Mouse (Mus musculus) embryonic facial prominence, embryonic 15.5 days (tissue): ENCODE results near the gene Abraxas2. TPM values are rescaled to one million over a fixed set of nuclear protein-coding genes. Genes with fewer than 3 reads are reported as not detected.

Experiments
- ATAC-seq: fragments of 200-750 bp; cut with Nextera tagmentation; 2 replicates; pipeline ENCODE4 v1.8.0; 2017; ENCODE audit warnings: low read depth, moderate TSS enrichment; ENCODE audit not compliant: insufficient number of reproducible peaks, low FRiP score, low TSS enrichment
- H3K27ac ChIP-seq: fragments of 300-500 bp; sonication (generic); replicated peaks from 2 replicates; pipeline ENCODE4 v1.5.1; 2015; ENCODE audit warnings: mild to moderate bottlenecking, inconsistent platforms
- H3K27me3 ChIP-seq: fragments of 300-500 bp; sonication (generic); 2 replicates; pipeline ENCODE4 v1.6.1; 2015; ENCODE audit warnings: inconsistent platforms
- H3K36me3 ChIP-seq: fragments of 300-500 bp; sonication (generic); 2 replicates; pipeline ENCODE4 v1.6.1; 2015; ENCODE audit warnings: mild to moderate bottlenecking, inconsistent platforms
- H3K4me1 ChIP-seq: fragments of 300-500 bp; sonication (generic); 2 replicates; pipeline ENCODE4 v1.6.1; 2015; ENCODE audit warnings: inconsistent platforms
- H3K4me2 ChIP-seq: fragments of 300-500 bp; sonication (generic); replicated peaks from 2 replicates; pipeline ENCODE4 v1.6.1; 2015; ENCODE audit warnings: mild to moderate bottlenecking, inconsistent platforms
- H3K4me3 ChIP-seq: fragments of 300-500 bp; sonication (generic); replicated peaks from 2 replicates; pipeline ENCODE4 v1.5.1; 2015; ENCODE audit warnings: mild to moderate bottlenecking, inconsistent platforms
- H3K9ac ChIP-seq: fragments of 300-500 bp; sonication (generic); 2 replicates; pipeline ENCODE4 v1.6.1; 2015; ENCODE audit warnings: inconsistent platforms
- H3K9me3 ChIP-seq: fragments of 300-500 bp; sonication (generic); replicated peaks from 2 replicates; pipeline ENCODE4 v1.6.1; 2016; ENCODE audit warnings: inconsistent platforms
- WGBS: fragments of 180-500 bp; shearing (Covaris S2); methylation state at CpG from one replicate; pipeline ENCODE4 v1.1.7; 2015; 5-methylcytosine and 5-hydroxymethylcytosine counted together
- polyA plus RNA-seq: library from polyadenylated mRNA; unstranded; fragments of >200 nt; fragmentation: Nextera tagmentation; extraction: Ambion mirVana; gene quantifications from 2 replicates; pipeline ENCODE4 v1.2.1, GENCODE M21; 2015

The Abraxas2 gene
- polyA plus RNA-seq, 1 experiment from 2014 or later, result 33.9 TPM

GRCm38 (mm10) chr7:132921971-132922370, 62.9 kb downstream of the Abraxas2 start:
- no peak for ATAC-seq
- 40% methylated on average over 3 of the region's 3 CpGs for WGBS

GRCm38 (mm10) chr7:132925227-132925626, 66.2 kb downstream of the Abraxas2 start:
- 70% methylated on average over 2 of the region's 2 CpGs for WGBS
- ATAC-seq, result no peak

More at GRCm38 (mm10) chr7:132921971-132922370, 62.9 kb downstream of the Abraxas2 start:
- Histone ChIP-seq H3K9ac (no peak overlapping the region), H3K4me2 (no peak overlapping the region), H3K4me1 (no peaks in the 10 kb centered on the region), H3K4me3 (no peak overlapping the region), H3K27ac (no peak overlapping the region), H3K36me3 (no peaks in the 10 kb centered on the region), H3K9me3 (no peaks in the 10 kb centered on the region; the same call in 1 of the 2 replicates), H3K27me3 (no peaks in the 10 kb centered on the region)

GRCm38 (mm10) chr7:132927201-132927600, 68.2 kb downstream of the Abraxas2 start:
- H3K9me3 ChIP-seq, result no peaks in the 10 kb centered on the region
- H3K27ac ChIP-seq, result no peak overlapping the region
- no peak overlapping the region for H3K9ac ChIP-seq
- H3K4me3 ChIP-seq, result no peak overlapping the region
- no peaks in the 10 kb centered on the region for H3K27me3 ChIP-seq
- ATAC-seq, result no peak
- 59% methylated on average over 3 of the region's 3 CpGs for WGBS
- peaks cover 5% of the 10 kb centered on the region for H3K4me1 ChIP-seq
- no peaks in the 10 kb centered on the region for H3K36me3 ChIP-seq
- H3K4me2 ChIP-seq, result no peak overlapping the region

More at GRCm38 (mm10) chr7:132925227-132925626, 66.2 kb downstream of the Abraxas2 start:
- no peak overlapping the region for H3K4me3 ChIP-seq
- no peak overlapping the region for H3K4me2 ChIP-seq
- no peaks in the 10 kb centered on the region for H3K36me3 ChIP-seq
- no peaks in the 10 kb centered on the region for H3K9me3 ChIP-seq
- H3K9ac ChIP-seq, result no peak overlapping the region
- H3K27me3 ChIP-seq, result no peaks in the 10 kb centered on the region
- H3K27ac ChIP-seq, result no peak overlapping the region
- H3K4me1 ChIP-seq, result peaks cover 3% of the 10 kb centered on the region; the same call in 1 of the 2 replicates

GRCm38 (mm10) chr7:132930055-132930454, 71.0 kb downstream of the Abraxas2 start:
- ATAC-seq, result no peak

GRCm38 (mm10) chr7:132930850-132931559, 72.0 kb downstream of the Abraxas2 start, which contains the start of gene Zranb1:
Gene Zranb1, plus strand, starts transcription at chr7:132931142.
- Histone ChIP-seq H3K9me3 (no peaks in the 10 kb centered on the region), H3K4me1 (peaks cover 13% of the 10 kb centered on the region), H3K4me2 (peak within 1 kb of the TSS; percentile 59), H3K27ac (peak within 1 kb of the TSS; percentile 97), H3K27me3 (no peaks in the 10 kb centered on the region), H3K36me3 (no peaks in the 10 kb centered on the region), H3K9ac (peak within 1 kb of the TSS; percentile 96), H3K4me3 (peak within 1 kb of the TSS; percentile 92)
- ATAC-seq, result peak; percentile 99
- under 1% methylated on average over 83 of the region's 93 CpGs for WGBS

More at GRCm38 (mm10) chr7:132930055-132930454, 71.0 kb downstream of the Abraxas2 start:
- Histone ChIP-seq H3K9me3 (no peaks in the 10 kb centered on the region), H3K4me3 (peak overlapping the region; percentile 92), H3K4me2 (peak overlapping the region; percentile 59), H3K36me3 (no peaks in the 10 kb centered on the region), H3K9ac (peak overlapping the region; percentile 96; the same call in 1 of the 2 replicates), H3K27me3 (no peaks in the 10 kb centered on the region), H3K27ac (no peak overlapping the region), H3K4me1 (peaks cover 13% of the 10 kb centered on the region)
- 86% methylated on average over 5 of the region's 5 CpGs for WGBS

- WGBS, result under 1% methylated on average over 54 of the region's 55 CpGs
- ATAC-seq, result no peak; the same call in 1 of the 2 replicates
Measured at GRCm38 (mm10) chr7:132931560-132932351, 72.7 kb downstream of the Abraxas2 start.

GRCm38 (mm10) chr7:132933331-132933730, 74.3 kb downstream of the Abraxas2 start:
- Histone ChIP-seq H3K36me3 (no peaks in the 10 kb centered on the region), H3K27ac (no peak overlapping the region), H3K27me3 (no peaks in the 10 kb centered on the region), H3K9me3 (no peaks in the 10 kb centered on the region), H3K4me2 (no peak overlapping the region), H3K4me3 (no peak overlapping the region), H3K4me1 (peaks cover 13% of the 10 kb centered on the region), H3K9ac (no peak overlapping the region)
- no peak for ATAC-seq
- 84% methylated on average over 1 of the region's 1 CpGs for WGBS

More at GRCm38 (mm10) chr7:132931560-132932351, 72.7 kb downstream of the Abraxas2 start:
- no peaks in the 10 kb centered on the region for H3K9me3 ChIP-seq
- H3K4me3 ChIP-seq, result peak overlapping the region; percentile 92
- peak overlapping the region; percentile 96 for H3K9ac ChIP-seq
- H3K27ac ChIP-seq, result peak overlapping the region; percentile 97
- no peaks in the 10 kb centered on the region for H3K27me3 ChIP-seq
- H3K4me1 ChIP-seq, result peaks cover 13% of the 10 kb centered on the region
- peak overlapping the region; percentile 59 for H3K4me2 ChIP-seq
- no peaks in the 10 kb centered on the region for H3K36me3 ChIP-seq

Other genes starting within 250 kb of the Abraxas2 start
- 14.4 and 17.4 TPM in 2 replicates for gene Lhpp, start 248.6 kb upstream of the Abraxas2 start, polyA plus RNA-seq
- 21.6 and 22.5 TPM in 2 replicates for gene Fam53b, start 45.3 kb upstream of the Abraxas2 start, polyA plus RNA-seq
- 63.9 and 66.9 TPM in 2 replicates for gene Eef1akmt2, start 6.6 kb upstream of the Abraxas2 start, polyA plus RNA-seq
- 17.1 and 17.6 TPM in 2 replicates for gene Zranb1, start 71.9 kb downstream of the Abraxas2 start, polyA plus RNA-seq